Mouse (Mus musculus) midbrain, embryonic 11.5 days (tissue): ENCODE data around the gene Hsd17b2. TPM values are rescaled to one million over a fixed set of nuclear protein-coding genes. Genes with fewer than 3 reads are reported as not detected.

Experiments used
- ATAC-seq: fragments of 200-750 bp; cut with Nextera tagmentation; 2 replicates; pipeline ENCODE4 v1.8.0; 2017; ENCODE audit warnings: moderate TSS enrichment, moderate library complexity; ENCODE audit not compliant: low FRiP score
- DNase-seq: peaks from one replicate; pipeline ENCODE4 v3.0.0; 2015; ENCODE audit warnings: low spot score; ENCODE audit errors: missing footprints
- H3K27ac ChIP-seq: fragments of 300-500 bp; sonication (generic); 2 replicates; pipeline ENCODE4 v1.5.1; 2014; ENCODE audit warnings: low read depth, low read length
- H3K27me3 ChIP-seq: fragments of 300-500 bp; sonication (generic); 2 replicates; pipeline ENCODE4 v1.6.1; 2014; ENCODE audit warnings: mild to moderate bottlenecking, low read length, moderate library complexity, mixed read lengths; ENCODE audit not compliant: control insufficient read depth, insufficient read depth
- H3K36me3 ChIP-seq: fragments of 300-500 bp; sonication (generic); 2 replicates; pipeline ENCODE4 v1.6.1; 2014; ENCODE audit warnings: mild to moderate bottlenecking, low read length, moderate library complexity, mixed read lengths; ENCODE audit not compliant: control insufficient read depth, insufficient read depth
- H3K4me1 ChIP-seq: fragments of 300-500 bp; sonication (generic); 2 replicates; pipeline ENCODE4 v1.6.1; 2014; ENCODE audit warnings: low read length; ENCODE audit not compliant: control insufficient read depth, insufficient read depth
- H3K4me2 ChIP-seq: fragments of 300-500 bp; sonication (generic); 2 replicates; pipeline ENCODE4 v1.6.1; 2014; ENCODE audit warnings: mild to moderate bottlenecking, moderate library complexity
- H3K4me3 ChIP-seq: fragments of 300-500 bp; sonication (generic); 2 replicates; pipeline ENCODE4 v1.5.1; 2014; ENCODE audit warnings: low read depth, low read length
- H3K9ac ChIP-seq: fragments of 300-500 bp; sonication (generic); 2 replicates; pipeline ENCODE4 v1.6.1; 2014; ENCODE audit warnings: low read length
- H3K9me3 ChIP-seq: fragments of 300-500 bp; sonication (generic); 2 replicates; pipeline ENCODE4 v1.6.1; 2016; ENCODE audit warnings: low read length; ENCODE audit not compliant: control insufficient read depth
- WGBS: fragments of 180-500 bp; shearing (Covaris S2); extraction: QIAGEN DNeasy Blood & Tissue Kit; methylation state at CpG from one replicate; pipeline ENCODE4 v1.1.7; 2014; 5-methylcytosine and 5-hydroxymethylcytosine counted together
- polyA plus RNA-seq: library from polyadenylated mRNA; unstranded; fragments of >200 nt; fragmentation: Nextera tagmentation; extraction: Ambion mirVana; gene quantifications from 2 replicates; pipeline ENCODE4 v1.2.1, GENCODE M21; 2014

The Hsd17b2 gene
- polyA plus RNA-seq, 1 experiment from 2014 or later, result not detected

GRCm38 (mm10) chr8:117772597-117772996 is 70.9 kb downstream of the Hsd17b2 start:
- Histone ChIP-seq H3K36me3 (no peaks in the 10 kb centered on the region), H3K4me3 (no peak overlapping the region), H3K9me3 (no peaks in the 10 kb centered on the region), H3K27me3 (no peaks in the 10 kb centered on the region), H3K9ac (no peak overlapping the region), H3K4me2 (no peak overlapping the region), H3K27ac (no peak overlapping the region), H3K4me1 (no peaks in the 10 kb centered on the region)
- WGBS, result 58% methylated on average over 2 of the region's 2 CpGs
- ATAC-seq, result no peak
- DNase-seq, result no peak

GRCm38 (mm10) chr8:117775626-117776025 is 73.9 kb downstream of the Hsd17b2 start:
- 44% methylated on average over 10 of the region's 10 CpGs for WGBS
- DNase-seq (no peak), ATAC-seq (no peak)
- no peak overlapping the region for H3K9ac ChIP-seq
- no peak overlapping the region for H3K4me2 ChIP-seq
- no peaks in the 10 kb centered on the region for H3K9me3 ChIP-seq
- H3K27me3 ChIP-seq, result no peaks in the 10 kb centered on the region
- H3K36me3 ChIP-seq, result no peaks in the 10 kb centered on the region
- no peaks in the 10 kb centered on the region for H3K4me1 ChIP-seq
- no peak overlapping the region for H3K4me3 ChIP-seq
- H3K27ac ChIP-seq, result no peak overlapping the region

- Histone ChIP-seq H3K9ac (no peak overlapping the region), H3K9me3 (no peaks in the 10 kb centered on the region), H3K4me2 (no peak overlapping the region), H3K36me3 (no peaks in the 10 kb centered on the region), H3K27me3 (no peaks in the 10 kb centered on the region), H3K27ac (no peak overlapping the region), H3K4me3 (no peak overlapping the region), H3K4me1 (no peaks in the 10 kb centered on the region)
- no peak for DNase-seq
- no peak for ATAC-seq
- 86% methylated on average over 10 of the region's 10 CpGs for WGBS
Measured at GRCm38 (mm10) chr8:117776075-117776474, 74.4 kb downstream of the Hsd17b2 start.

- Histone ChIP-seq H3K4me2 (no peak overlapping the region), H3K36me3 (no peaks in the 10 kb centered on the region), H3K27me3 (no peaks in the 10 kb centered on the region), H3K4me1 (no peaks in the 10 kb centered on the region), H3K27ac (no peak overlapping the region), H3K9ac (no peak overlapping the region), H3K4me3 (no peak overlapping the region), H3K9me3 (no peaks in the 10 kb centered on the region)
- peak; percentile 47 for DNase-seq
- WGBS, result 82% methylated on average over 11 of the region's 11 CpGs
- ATAC-seq, result no peak
Measured at GRCm38 (mm10) chr8:117778531-117779322, 77.0 kb downstream of the Hsd17b2 start.

GRCm38 (mm10) chr8:117779344-117779743 is 77.6 kb downstream of the Hsd17b2 start:
- Histone ChIP-seq H3K9ac (no peak overlapping the region), H3K27me3 (no peaks in the 10 kb centered on the region), H3K4me3 (no peak overlapping the region), H3K9me3 (no peaks in the 10 kb centered on the region), H3K4me1 (no peaks in the 10 kb centered on the region), H3K27ac (no peak overlapping the region), H3K36me3 (no peaks in the 10 kb centered on the region), H3K4me2 (no peak overlapping the region)
- 90% methylated on average over 6 of the region's 6 CpGs for WGBS
- ATAC-seq (no peak), DNase-seq (no peak)

- Histone ChIP-seq H3K27me3 (no peaks in the 10 kb centered on the region), H3K36me3 (no peaks in the 10 kb centered on the region), H3K4me1 (no peaks in the 10 kb centered on the region), H3K4me3 (no peak overlapping the region), H3K4me2 (no peak overlapping the region), H3K9me3 (no peaks in the 10 kb centered on the region), H3K9ac (no peak overlapping the region), H3K27ac (no peak overlapping the region)
- ATAC-seq (no peak), DNase-seq (peak; percentile 1)
- WGBS, result 70% methylated on average over 6 of the region's 6 CpGs
Measured at GRCm38 (mm10) chr8:117781375-117782129, 79.8 kb downstream of the Hsd17b2 start.

- DNase-seq (peak; percentile 61), ATAC-seq (no peak)
- Histone ChIP-seq H3K4me1 (no peaks in the 10 kb centered on the region), H3K27ac (no peak overlapping the region), H3K36me3 (peaks cover 4% of the 10 kb centered on the region; the same call in 1 of the 2 replicates), H3K27me3 (no peaks in the 10 kb centered on the region), H3K9ac (no peak overlapping the region), H3K4me2 (no peak overlapping the region), H3K9me3 (peaks cover 5% of the 10 kb centered on the region; the same call in 1 of the 2 replicates), H3K4me3 (no peak overlapping the region)
- 95% methylated on average over 7 of the region's 7 CpGs for WGBS
Measured at GRCm38 (mm10) chr8:117783021-117783420, 81.3 kb downstream of the Hsd17b2 start.

- H3K9ac ChIP-seq, result no peak overlapping the region
- no peak overlapping the region for H3K4me3 ChIP-seq
- peak; percentile 54 for DNase-seq
- WGBS, result 91% methylated on average over 3 of the region's 3 CpGs
- no peak overlapping the region for H3K27ac ChIP-seq
- H3K4me2 ChIP-seq, result no peak overlapping the region
- peaks cover 5% of the 10 kb centered on the region; the same call in 1 of the 2 replicates for H3K9me3 ChIP-seq
- no peaks in the 10 kb centered on the region for H3K4me1 ChIP-seq
- no peak for ATAC-seq
- peaks cover 10% of the 10 kb centered on the region for H3K36me3 ChIP-seq
- no peaks in the 10 kb centered on the region for H3K27me3 ChIP-seq
Measured at GRCm38 (mm10) chr8:117786428-117786827, 84.7 kb downstream of the Hsd17b2 start.

GRCm38 (mm10) chr8:117792616-117793144 is 91.0 kb downstream of the Hsd17b2 start:
- DNase-seq, result peak; percentile 64
- no peak overlapping the region for H3K27ac ChIP-seq

More at GRCm38 (mm10) chr8:117792616-117793144, 91.0 kb downstream of the Hsd17b2 start:
- no peak overlapping the region for H3K4me3 ChIP-seq
- peak; percentile 63; the same call in 1 of the 2 replicates for ATAC-seq
- peaks cover 12% of the 10 kb centered on the region for H3K36me3 ChIP-seq
- 70% methylated on average over 19 of the region's 19 CpGs for WGBS
- no peak overlapping the region for H3K4me2 ChIP-seq
- H3K9me3 ChIP-seq, result no peaks in the 10 kb centered on the region
- H3K27me3 ChIP-seq, result no peaks in the 10 kb centered on the region
- no peaks in the 10 kb centered on the region for H3K4me1 ChIP-seq
- H3K9ac ChIP-seq, result no peak overlapping the region
